Mouse (Mus musculus): ENCODE results near the gene 3110082J24Rik. TPM values are rescaled to one million over a fixed set of nuclear protein-coding genes. Genes with fewer than 3 reads are reported as not detected.

Gene 3110082J24Rik
- not detected in 2 replicates for polyA plus RNA-seq (2012; rRNA removed)

DNA sequence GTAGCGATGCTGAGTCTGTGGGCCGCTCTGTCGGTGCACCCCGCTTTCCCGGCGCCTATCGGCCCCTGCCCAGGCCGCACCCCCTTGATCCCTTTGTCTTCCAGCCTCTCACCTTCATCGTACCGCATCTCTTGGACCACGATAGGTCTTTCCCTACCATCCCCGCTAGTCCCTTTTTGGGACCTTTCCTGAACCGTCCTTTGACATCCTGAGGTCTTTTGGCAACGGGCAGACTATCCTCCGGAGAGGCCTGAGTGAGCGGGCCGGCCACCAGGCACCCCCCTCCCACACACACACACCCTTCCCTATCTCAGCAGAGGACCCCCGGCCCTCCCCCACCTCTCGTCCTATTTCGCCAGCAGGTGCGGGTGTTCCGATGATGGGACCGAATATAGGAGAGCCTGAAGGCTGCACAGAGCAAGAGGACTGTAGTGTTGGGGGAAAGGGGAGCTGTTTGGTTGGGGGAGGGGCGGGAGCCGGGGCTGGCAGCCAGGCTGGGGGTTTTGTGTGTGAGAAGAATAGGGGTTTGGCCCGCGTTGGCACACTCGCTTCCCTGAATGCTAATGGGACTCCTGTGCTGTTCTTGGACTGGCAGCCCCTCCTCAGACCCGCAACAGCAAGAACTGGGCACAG, at the start of gene 3110082J24Rik:
Gene 3110082J24Rik (minus strand): TSS at position 419 of the 633 bp plus-strand sequence.

DNA sequence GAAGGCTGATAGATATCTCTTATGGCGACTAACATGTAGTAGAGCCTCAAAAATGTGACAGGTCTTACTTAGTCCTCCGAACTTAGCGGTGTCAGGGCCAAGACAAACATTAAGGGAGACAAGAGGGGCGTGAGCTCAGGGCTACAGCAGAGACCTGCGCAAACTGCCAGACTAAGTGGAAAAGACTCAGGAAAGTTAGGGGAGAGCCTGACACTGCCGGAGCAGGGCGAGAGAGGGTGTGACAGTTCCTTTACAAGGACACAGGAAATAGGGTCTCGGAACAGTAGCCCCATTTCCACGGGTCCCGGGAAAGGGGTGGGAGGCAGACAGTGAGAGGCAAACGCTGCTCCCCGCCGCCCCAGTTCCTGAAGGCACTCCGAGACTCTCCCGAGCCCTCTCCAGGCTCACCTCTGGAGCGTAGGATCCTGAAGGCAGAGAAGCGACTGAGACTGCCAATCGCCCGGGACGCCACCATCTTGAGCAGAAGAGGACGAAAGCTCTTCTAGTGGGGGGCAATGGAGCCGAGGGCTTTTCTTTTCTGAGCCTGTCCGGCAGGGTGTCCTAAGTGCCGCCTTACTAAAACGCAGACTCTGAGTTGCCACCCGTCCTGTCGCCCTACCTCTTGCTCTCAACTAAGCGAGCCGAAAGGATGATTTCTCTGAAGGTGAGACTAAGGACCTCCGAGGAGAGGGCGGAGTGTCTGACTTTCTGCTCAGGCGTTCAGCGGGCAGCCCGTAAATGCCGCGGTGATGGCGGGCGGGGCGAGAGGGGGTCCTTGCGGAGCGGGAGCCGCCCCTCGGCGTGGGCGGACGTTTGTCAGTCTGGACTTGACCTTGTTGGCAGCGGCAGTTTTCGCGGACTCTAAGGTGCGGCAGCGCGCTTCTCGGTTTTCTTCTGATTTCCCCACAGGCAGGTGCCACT, 48.8 kb upstream of the 3110082J24Rik start, which contains the start of the genes Hadha and Hadhb:
Gene Hadha (minus strand): TSS at position 689 of the 921 bp plus-strand sequence.
Gene Hadhb (plus strand): TSS at position 775 of the 921 bp plus-strand sequence.

GRCm38 (mm10) chr5:30104841-30105667, 832 bp downstream of the 3110082J24Rik start, which contains the start of gene Garem2:
Garem2 (plus strand) TSS chr5:30105161.

DNA sequence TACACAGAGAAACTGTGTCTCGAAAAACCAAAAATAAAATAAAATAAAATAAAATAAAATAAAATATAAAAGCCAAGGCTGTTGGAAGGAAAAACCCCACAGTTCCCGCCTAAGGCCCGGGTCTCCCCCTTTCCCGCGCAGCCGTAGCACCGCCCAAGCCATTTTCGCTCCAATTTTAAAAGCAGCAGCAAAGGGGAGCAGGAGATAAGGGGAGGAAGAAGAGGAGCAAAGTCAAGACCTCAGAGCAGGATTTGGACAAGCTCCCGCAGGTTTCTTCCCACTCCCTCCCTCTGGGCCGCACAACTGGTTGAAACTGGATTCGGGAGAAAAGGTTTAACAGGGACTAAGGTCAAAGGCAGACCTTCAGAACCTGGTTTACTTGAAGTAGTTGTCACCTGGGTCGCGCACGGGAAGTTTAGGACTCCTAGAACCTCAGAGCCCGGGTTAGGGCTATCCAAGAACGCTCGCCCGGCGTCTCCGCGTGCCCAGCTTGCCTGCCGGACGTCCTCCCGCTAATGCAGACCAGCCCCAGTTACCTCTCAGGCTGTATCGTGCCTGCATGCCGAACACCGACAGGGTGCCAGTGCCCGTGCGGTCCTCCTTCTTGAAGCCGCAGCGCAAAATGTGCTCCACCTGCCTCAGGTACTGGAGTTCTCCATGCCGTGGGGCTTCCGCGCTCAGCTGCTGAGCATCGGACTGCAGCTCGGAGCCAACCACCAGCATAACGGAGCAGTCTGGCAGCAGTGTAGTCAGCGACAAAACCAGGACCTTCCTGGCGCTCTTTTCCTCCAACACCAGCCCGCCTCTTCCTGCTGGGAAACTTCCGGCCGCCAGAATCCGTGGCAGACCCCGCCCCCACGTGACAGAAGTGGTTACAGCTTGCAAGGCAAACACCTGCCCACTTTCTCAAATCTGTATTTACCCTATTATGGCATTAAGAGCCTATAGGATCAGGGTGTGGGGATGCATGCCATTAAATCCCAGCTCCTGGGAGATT, 32.8 kb downstream of the 3110082J24Rik start, which contains the start of gene Tyms:
Gene Tyms (minus strand): TSS at position 793 of the 997 bp plus-strand sequence.

Other genes with a start within 250 kb of the 3110082J24Rik start
- 0.20 TPM in 1 of 2 replicates, not detected in the other for gene Il6, start 93.0 kb downstream of the 3110082J24Rik start, polyA plus RNA-seq (2012; rRNA removed)
- 47.8 and 64.1 TPM in 2 replicates for gene Tyms, start 32.5 kb downstream of the 3110082J24Rik start, polyA plus RNA-seq (2012; rRNA removed)
- 1.0 and 1.5 TPM in 2 replicates for gene Garem2, start 925 bp downstream of the 3110082J24Rik start, polyA plus RNA-seq (2012; rRNA removed)
- gene Hadha, start 49.1 kb upstream of the 3110082J24Rik start, polyA plus RNA-seq (2012; rRNA removed), result 72.5 and 79.0 TPM in 2 replicates
- 83.2 and 131 TPM in 2 replicates for gene Hadhb, start 49.2 kb upstream of the 3110082J24Rik start, polyA plus RNA-seq (2012; rRNA removed)
- 0.08 and 0.10 TPM in 2 replicates for gene Adgrf3, start 99.6 kb upstream of the 3110082J24Rik start, polyA plus RNA-seq (2012; rRNA removed)
- 28.6 and 29.5 TPM in 2 replicates for gene Selenoi, start 126.5 kb upstream of the 3110082J24Rik start, polyA plus RNA-seq (2012; rRNA removed)
- gene Drc1, start 175.3 kb upstream of the 3110082J24Rik start, polyA plus RNA-seq (2012; rRNA removed), result 0.79 and 1.8 TPM in 2 replicates